Mouse (Mus musculus): ENCODE measurements around the gene Fto.

DNA sequence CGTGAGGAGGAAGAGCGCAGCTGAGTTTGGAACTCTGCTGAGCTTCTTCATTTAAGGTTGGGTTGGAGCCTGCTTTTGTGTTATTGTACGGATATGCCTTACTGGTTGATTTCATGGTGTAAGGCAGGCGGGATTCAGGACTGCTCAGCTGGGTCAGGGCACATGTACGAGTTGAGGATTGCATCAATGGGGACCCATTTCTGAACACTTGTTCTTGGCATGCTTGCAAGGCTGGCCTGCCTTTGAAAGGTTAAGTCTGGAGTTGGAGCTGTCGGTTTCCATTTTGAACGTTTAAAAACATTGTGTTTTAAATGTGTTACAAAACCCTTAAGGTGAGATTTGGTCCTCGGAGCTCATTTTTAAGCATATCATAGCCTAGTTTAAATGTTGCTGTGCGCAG lies 15.7 kb downstream of the Fto start:
- TF ChIP-seq CTCF (IDR thresholded peaks at IDR 0.05; ENCODE audit: low read depth) (no peak), EP300 (IDR thresholded peaks at IDR 0.05; ENCODE audit: low read depth) (no peak)

Data from liver, embryonic 14.5 days (tissue).